25 mouse cellular contexts compared by ENCODE assay signal in the genomic region with DNA sequence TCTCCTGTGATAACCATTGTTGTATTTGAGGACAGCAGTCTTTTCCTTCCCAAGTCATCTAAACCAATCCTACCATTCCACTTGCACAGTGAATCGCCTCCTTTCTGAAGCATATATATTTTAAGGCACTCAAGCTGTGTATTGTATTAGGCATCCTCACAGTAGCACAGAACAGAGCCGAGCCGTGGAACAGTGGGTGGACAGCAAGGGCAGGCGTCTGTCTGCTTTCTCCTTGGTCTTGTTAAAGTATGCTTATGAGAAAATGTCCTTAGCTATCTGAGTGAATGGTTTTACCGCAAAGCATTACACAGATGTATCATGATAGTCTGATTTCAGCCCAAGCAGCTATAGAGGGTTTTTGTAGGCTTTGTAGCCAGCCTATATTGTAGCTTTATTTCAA.
DNase-seq lines count a peak whose midpoint lies in the region; ATAC-seq and TF ChIP-seq lines count a peak whose summit lies in the region.
"Had no signal": no experiment of that assay in that cellular context is flagged by ENCODE, and none has a peak within 500 bp of the region (broad histone marks: within the 10 kb centered on the region; RNA-seq: fewer than 3 reads in every experiment).

No protein-coding gene starts in this region.

- no peak for DNase-seq in heart, postnatal 4 days
- DNase-seq in left cerebral cortex, postnatal 14 days (ENCODE audit: low spot score in 2 of 2): peak; percentile 18 to 40
- DNase-seq in left cerebral cortex, adult 2 months (ENCODE audit: extremely low spot score in 1 of 2, low spot score in 2 of 2): no peak
- peak; percentile 45 for DNase-seq in brain, adult 2 months (ENCODE audit: low read depth, low spot score)
- DNase-seq in left cerebral cortex, postnatal 25 days (ENCODE audit: low spot score in 2 of 2): peak; percentile 13 to 72
- no peak for DNase-seq in testis, postnatal 10 days (ENCODE audit: low spot score)
- DNase-seq: B cell, adult 2 months; cerebellum, adult 11 months; cerebellum, adult 9-11 months; gastrocnemius, adult 2 months; heart, postnatal 14 days; kidney, adult 11 months; kidney, postnatal 36 days; thymus, adult 2 months; thymus, postnatal 4 days had no signal

- H3K4me2 ChIP-seq in heart, embryonic 11.5 days: no peak overlapping the region
- H3K4me2 ChIP-seq: embryonic facial prominence, embryonic 15.5 days; hindbrain, embryonic 12.5 days; kidney, embryonic 15.5 days; stomach, embryonic 15.5 days had no signal

- 0 out of 2 replicates have a peak overlapping the region, but pooled peaks have one; percentile 22 for H3K27ac ChIP-seq in heart, embryonic 11.5 days (ENCODE audit: low read depth, low read length)
- H3K27ac ChIP-seq in left cerebral cortex, adult 2 months: no peak overlapping the region
- H3K27ac ChIP-seq: embryonic facial prominence, embryonic 15.5 days; gastrocnemius, adult 2 months; hindbrain, embryonic 12.5 days; kidney, embryonic 15.5 days; macrophage; stomach, embryonic 15.5 days had no signal

- TF ChIP-seq CTCF in left cerebral cortex, adult 2 months (IDR thresholded peaks at IDR 0.05): no peak

- ATAC-seq in heart, embryonic 11.5 days (replicated peaks; ENCODE audit: insufficient number of reproducible peaks, low FRiP score, low TSS enrichment): no peak
- ATAC-seq: Patski had no signal

- no peaks in the 10 kb centered on the region for H3K36me3 ChIP-seq in heart, embryonic 11.5 days (ENCODE audit: control insufficient read depth, insufficient read depth, low read length)
- H3K36me3 ChIP-seq: embryonic facial prominence, embryonic 15.5 days; heart, embryonic 12.5 days; hindbrain, embryonic 12.5 days; kidney, embryonic 15.5 days; stomach, embryonic 15.5 days had no signal

- no peaks in the 10 kb centered on the region for H3K27me3 ChIP-seq in heart, embryonic 11.5 days (ENCODE audit: control insufficient read depth, insufficient read depth, low read length)
- H3K27me3 ChIP-seq: CH12.LX; embryonic facial prominence, embryonic 15.5 days; heart, embryonic 12.5 days; hindbrain, embryonic 12.5 days; kidney, embryonic 15.5 days; Patski; stomach, embryonic 15.5 days had no signal

- H3K9ac ChIP-seq in heart, embryonic 11.5 days (ENCODE audit: low read depth, low read length): no peak overlapping the region
- H3K9ac ChIP-seq: embryonic facial prominence, embryonic 15.5 days; heart, embryonic 12.5 days; hindbrain, embryonic 12.5 days; kidney, embryonic 15.5 days; stomach, embryonic 15.5 days had no signal

- WGBS in heart, embryonic 11.5 days (ENCODE audit: insufficient replicate concordance): 73% methylated on average over 5 of the region's 5 CpGs

- no peaks in the 10 kb centered on the region for H3K9me3 ChIP-seq in heart, embryonic 11.5 days (replicated peaks; ENCODE audit: control insufficient read depth, low read length)
- H3K9me3 ChIP-seq: embryonic facial prominence, embryonic 15.5 days; G1E; heart, embryonic 12.5 days; hindbrain, embryonic 12.5 days; kidney, embryonic 15.5 days; stomach, embryonic 15.5 days had no signal

- no peak overlapping the region for H3K4me3 ChIP-seq in heart, embryonic 11.5 days (ENCODE audit: low read depth, low read length)
- no peak overlapping the region for H3K4me3 ChIP-seq in left cerebral cortex, adult 2 months
- H3K4me3 ChIP-seq: embryonic facial prominence, embryonic 15.5 days; heart, embryonic 12.5 days; hindbrain, embryonic 12.5 days; kidney, embryonic 15.5 days; stomach, embryonic 15.5 days had no signal

- H3K4me1 ChIP-seq in heart, embryonic 11.5 days (ENCODE audit: control insufficient read depth, insufficient read depth, low read length): peaks cover 10% of the 10 kb centered on the region; the same call in 1 of the 2 replicates
- H3K4me1 ChIP-seq: embryonic facial prominence, embryonic 15.5 days; hindbrain, embryonic 12.5 days; kidney, embryonic 15.5 days; stomach, embryonic 15.5 days had no signal

- intact Hi-C loops in left cerebral cortex, postnatal 14 days (cut with DNase I): no loop called here
- intact Hi-C loops in left cerebral cortex, adult 2 months (cut with DNase I): no loop called here
- intact Hi-C loops in left cerebral cortex, postnatal 25 days (cut with DNase I): no loop called here

Comparison
In these comparisons a context has a peak if more than half of its experiments do, and no peak if none do; other contexts are left out.
1. DNase-seq: peak in left cerebral cortex, postnatal 14 days (2 of 2), brain, adult 2 months (single experiment) and left cerebral cortex, postnatal 25 days (2 of 2); none in heart, postnatal 4 days (single experiment), left cerebral cortex, adult 2 months (0 of 2) and testis, postnatal 10 days (single experiment).